Mouse (Mus musculus): ENCODE measurements at regions not wholly inside any gene's neighbourhood (a gene's known extent, or its start where the extent isn't known, plus 50 kb on each side); places are given as distances from the start of the nearest gene placed in this dataset.

- H3K27me3 ChIP-seq (replicated peaks): no peaks in the 10 kb centered on the region
- TF ChIP-seq CHD1 (IDR thresholded peaks at IDR 0.05; ENCODE audit: low read depth, low read length) (no peak), SMC3 (IDR thresholded peaks at IDR 0.05; ENCODE audit: low read depth, low read length) (peak; percentile 73), CTCF (conservative IDR thresholded peaks at IDR 0.05 in 1 of 2, IDR thresholded peaks at IDR 0.05 in 1 of 2; ENCODE audit: low read depth in 2 of 2, low read length in 2 of 2) (peak; percentile 66 to 82), RAD21 (IDR thresholded peaks at IDR 0.05; ENCODE audit: low read depth, low read length) (peak; percentile 59)
- DNase-seq (ENCODE audit: extremely low read depth): peak; percentile 76
- no peaks in the 10 kb centered on the region for H3K9me3 ChIP-seq (replicated peaks; ENCODE audit: low read length)
- H3K9ac ChIP-seq (ENCODE audit: insufficient read depth, low read depth): no peak overlapping the region
- no peak overlapping the region for H3K4me3 ChIP-seq (replicated peaks in 1 of 3; ENCODE audit: low read depth in 2 of 3, low read length in 2 of 3, poor library complexity in 1 of 3)
- H3K4me1 ChIP-seq (ENCODE audit: control insufficient read depth in 1 of 2, insufficient read depth in 2 of 2): peaks cover 3 to 5% of the 10 kb centered on the region in 2 experiments
- H3K79me2 ChIP-seq (replicated peaks; ENCODE audit: control insufficient read depth, extremely low read depth, insufficient read depth, poor library complexity, severe bottlenecking): no peaks in the 10 kb centered on the region
- in situ Hi-C loops (cut with MboI; ENCODE audit: low pct_ligation_motif_present, low pct_unique_long_range_greater_than_20kb, low sequenced_read_pairs): loop anchor here (25.0 kb wide), 3 partner anchors 506 to 719 kb away; no protein-coding TSS in a partner anchor
- H3K36me3 ChIP-seq (replicated peaks in 1 of 2; ENCODE audit: control insufficient read depth in 1 of 2, insufficient read depth in 1 of 2, low read length in 1 of 2): no peaks in the 10 kb centered on the region
- dilution Hi-C loops (cut with MboI; ENCODE audit: extremely low pct_ligation_motif_present, extremely low pct_unique_long_range_greater_than_20kb, low sequenced_read_pairs): no loop called here
- H3K4me2 ChIP-seq (ENCODE audit: insufficient read depth, low read depth, poor library complexity, severe bottlenecking): peak overlapping the region; percentile 55
- H3K27ac ChIP-seq (ENCODE audit: insufficient read depth, low read depth): no peak overlapping the region
These were observed 122.5 kb upstream of the Tank start for GRCm38 (mm10) chr2:61455902-61456301.

- no peak for DNase-seq (ENCODE audit: extremely low read depth)
- Histone ChIP-seq H3K4me1 (ENCODE audit: control insufficient read depth in 1 of 2, insufficient read depth in 2 of 2) (peaks cover 3 to 5% of the 10 kb centered on the region in 2 experiments), H3K4me2 (ENCODE audit: insufficient read depth, low read depth, poor library complexity, severe bottlenecking) (peak overlapping the region; percentile 99), H3K27ac (ENCODE audit: insufficient read depth, low read depth) (no peak overlapping the region), H3K27me3 (replicated peaks) (no peaks in the 10 kb centered on the region), H3K9ac (ENCODE audit: insufficient read depth, low read depth) (no peak overlapping the region), H3K4me3 (replicated peaks in 1 of 3; ENCODE audit: low read depth in 2 of 3, low read length in 2 of 3, poor library complexity in 1 of 3) (no peak overlapping the region), H3K79me2 (replicated peaks; ENCODE audit: control insufficient read depth, extremely low read depth, insufficient read depth, poor library complexity, severe bottlenecking) (no peaks in the 10 kb centered on the region), H3K9me3 (replicated peaks; ENCODE audit: low read length) (no peaks in the 10 kb centered on the region), H3K36me3 (replicated peaks in 1 of 2; ENCODE audit: control insufficient read depth in 1 of 2, insufficient read depth in 1 of 2, low read length in 1 of 2) (no peaks in the 10 kb centered on the region)
- in situ Hi-C loops (cut with MboI; ENCODE audit: low pct_ligation_motif_present, low pct_unique_long_range_greater_than_20kb, low sequenced_read_pairs) (loop anchor here (25.0 kb wide), 3 partner anchors 508 to 717 kb away; no protein-coding TSS in a partner anchor), dilution Hi-C loops (cut with MboI; ENCODE audit: extremely low pct_ligation_motif_present, extremely low pct_unique_long_range_greater_than_20kb, low sequenced_read_pairs) (no loop called here)
- TF ChIP-seq POLR2AphosphoS2 (IDR thresholded peaks at IDR 0.05; ENCODE audit: low read depth, low read length): no peak
- no peak for TF ChIP-seq CTCF (conservative IDR thresholded peaks at IDR 0.05 in 1 of 2, IDR thresholded peaks at IDR 0.05 in 1 of 2; ENCODE audit: low read depth in 2 of 2, low read length in 2 of 2)
- TF ChIP-seq CHD2 (IDR thresholded peaks at IDR 0.05; ENCODE audit: low read length): no peak
These were observed 123.7 kb upstream of the Tank start for GRCm38 (mm10) chr2:61454729-61455128.

- peak; percentile 83 for DNase-seq (ENCODE audit: extremely low read depth)
- TF ChIP-seq ZMIZ1 (IDR thresholded peaks at IDR 0.05; ENCODE audit: low read depth, low read length) (no peak), NRF1 (IDR thresholded peaks at IDR 0.05; ENCODE audit: low read depth, low read length) (no peak), POLR2A (IDR thresholded peaks at IDR 0.05; ENCODE audit: low read depth, low read length) (no peak), MAZ (IDR thresholded peaks at IDR 0.05; ENCODE audit: low read depth, low read length) (no peak), SMC3 (IDR thresholded peaks at IDR 0.05; ENCODE audit: low read depth, low read length) (peak; percentile 77), CTCF (conservative IDR thresholded peaks at IDR 0.05 in 1 of 2, IDR thresholded peaks at IDR 0.05 in 1 of 2; ENCODE audit: low read depth in 2 of 2, low read length in 2 of 2) (peak; percentile 39 to 92; a peak in 3 of 4 replicates), IRF4 (IDR thresholded peaks at IDR 0.05; ENCODE audit: low read depth, low read length) (no peak; the same call in 1 of the 2 replicates), KAT2A (IDR thresholded peaks at IDR 0.05; ENCODE audit: insufficient replicate concordance, low read length) (no peak), ELF1 (IDR thresholded peaks at IDR 0.05; ENCODE audit: low read depth, low read length) (no peak), NELFE (IDR thresholded peaks at IDR 0.05; ENCODE audit: low read depth, low read length) (no peak), USF1 (IDR thresholded peaks at IDR 0.05; ENCODE audit: low read depth, low read length) (no peak), MEF2A (IDR thresholded peaks at IDR 0.05; ENCODE audit: borderline replicate concordance, low read depth, low read length) (no peak), MAFK (IDR thresholded peaks at IDR 0.05; ENCODE audit: insufficient replicate concordance, low read length) (peak; percentile 94), PAX5 (IDR thresholded peaks at IDR 0.05; ENCODE audit: low read length) (no peak), CHD2 (IDR thresholded peaks at IDR 0.05; ENCODE audit: low read length) (no peak), EP300 (IDR thresholded peaks at IDR 0.05; ENCODE audit: low read length) (no peak), RAD21 (IDR thresholded peaks at IDR 0.05; ENCODE audit: low read depth, low read length) (peak; percentile 94), MXI1 (IDR thresholded peaks at IDR 0.05; ENCODE audit: low read depth, low read length) (no peak), SIN3A (IDR thresholded peaks at IDR 0.05; ENCODE audit: low read length) (no peak), JUND (conservative IDR thresholded peaks at IDR 0.05; ENCODE audit: low read depth, low read length) (no peak)
- Histone ChIP-seq H3K9ac (ENCODE audit: insufficient read depth, low read depth) (no peak overlapping the region), H3K27me3 (replicated peaks) (no peaks in the 10 kb centered on the region), H3K4me2 (ENCODE audit: insufficient read depth, low read depth, poor library complexity, severe bottlenecking) (peak overlapping the region; percentile 99), H3K9me3 (replicated peaks; ENCODE audit: low read length) (no peaks in the 10 kb centered on the region), H3K79me2 (replicated peaks; ENCODE audit: control insufficient read depth, extremely low read depth, insufficient read depth, poor library complexity, severe bottlenecking) (no peaks in the 10 kb centered on the region), H3K4me3 (replicated peaks in 1 of 3; ENCODE audit: low read depth in 2 of 3, low read length in 2 of 3, poor library complexity in 1 of 3) (peak overlapping the region; percentile 10 to 55 (median 29)), H3K27ac (ENCODE audit: insufficient read depth, low read depth) (no peak overlapping the region), H3K36me3 (replicated peaks in 1 of 2; ENCODE audit: control insufficient read depth in 1 of 2, insufficient read depth in 1 of 2, low read length in 1 of 2) (no peaks in the 10 kb centered on the region), H3K4me1 (ENCODE audit: control insufficient read depth in 1 of 2, insufficient read depth in 2 of 2) (peaks cover 3 to 5% of the 10 kb centered on the region in 2 experiments)
- dilution Hi-C loops (cut with MboI; ENCODE audit: extremely low pct_ligation_motif_present, extremely low pct_unique_long_range_greater_than_20kb, low sequenced_read_pairs) (no loop called here), in situ Hi-C loops (cut with MboI; ENCODE audit: low pct_ligation_motif_present, low pct_unique_long_range_greater_than_20kb, low sequenced_read_pairs) (loop anchor here (25.0 kb wide), 3 partner anchors 508 to 717 kb away; no protein-coding TSS in a partner anchor)
These were observed 124.1 kb upstream of the Tank start for GRCm38 (mm10) chr2:61454311-61454728.
